Mouse (Mus musculus): ENCODE measurements around the gene Unc80. TPM values are rescaled to one million over a fixed set of nuclear protein-coding genes. Genes with fewer than 3 reads are reported as not detected.
"Not testable (repeated sequence)": the region's sequence is repeated elsewhere in the genome, so short reads cannot be mapped to it uniquely, and the experiment has no call there.

The Unc80 gene
- polyA plus RNA-seq, 1 experiment = 6.1 TPM

DNA sequence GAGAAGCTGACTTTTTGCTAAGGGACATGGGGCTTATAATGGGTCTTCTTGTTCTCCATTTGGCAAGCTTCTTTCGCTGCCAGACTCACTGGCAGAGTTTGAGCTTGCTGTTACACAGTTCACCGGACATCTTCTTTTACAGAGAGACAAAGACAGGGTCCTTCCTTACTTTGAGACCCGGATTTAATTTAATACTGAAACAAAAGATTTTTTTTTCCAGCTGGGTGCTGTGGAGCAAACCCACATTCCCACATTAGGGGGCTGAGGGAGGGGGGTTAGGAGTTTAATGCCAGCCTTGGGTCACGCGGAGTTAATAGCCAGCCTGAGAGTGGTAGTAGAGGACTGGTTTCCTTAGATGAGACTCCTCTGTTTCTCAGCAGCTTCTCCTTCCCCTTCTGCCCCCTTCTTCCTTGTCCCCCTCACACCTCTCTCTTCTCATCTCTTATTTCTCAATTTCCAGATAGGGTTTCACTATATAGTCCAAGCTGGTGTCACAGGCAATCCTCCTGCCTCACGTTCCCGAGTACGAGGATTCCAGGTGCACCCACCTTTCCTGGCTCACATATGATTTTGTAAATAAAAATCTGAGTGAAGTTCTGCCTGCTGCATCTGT is 224.7 kb downstream of the Unc80 start:
- TF ChIP-seq CTCF (IDR thresholded peaks at IDR 0.05; ENCODE audit: control insufficient read depth, insufficient read depth, insufficient replicate concordance, low read depth, low read length) (no peak), POLR2A (IDR thresholded peaks at IDR 0.05; ENCODE audit: control insufficient read depth, low read depth, low read length) (no peak)
- H3K27ac ChIP-seq (ENCODE audit: control insufficient read depth, insufficient read depth, low read depth, low read length) = no peak overlapping the region

DNA sequence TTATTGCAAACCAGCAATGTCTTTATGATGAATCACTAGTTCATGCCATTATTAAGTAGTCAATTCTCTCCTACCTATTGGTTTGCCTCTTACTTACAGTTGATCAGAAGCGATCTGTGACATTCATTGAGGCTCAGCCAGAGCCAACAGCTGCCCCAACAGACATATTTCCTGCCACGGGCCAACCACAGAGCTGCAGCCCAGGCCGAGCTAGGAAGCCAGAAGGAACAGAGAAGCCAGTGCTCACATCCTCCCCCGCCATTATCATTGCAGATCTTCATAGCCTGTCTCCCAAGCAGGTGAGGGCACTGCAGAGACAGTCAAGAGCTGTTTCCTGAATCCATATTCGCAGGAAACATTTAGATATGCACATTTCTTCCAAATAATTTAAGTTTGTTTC is 226.1 kb downstream of the Unc80 start:
- H3K4me1 ChIP-seq (ENCODE audit: control insufficient read depth, insufficient read depth, low read length) = no peaks in the 10 kb centered on the region
- no peak overlapping the region for H3K27ac ChIP-seq (ENCODE audit: control insufficient read depth, insufficient read depth, low read depth, low read length)
- no peak overlapping the region for H3K4me3 ChIP-seq (ENCODE audit: control insufficient read depth, low read depth, low read length)
- H3K36me3 ChIP-seq (ENCODE audit: control insufficient read depth, insufficient read depth, low read length) = no peaks in the 10 kb centered on the region
- no peaks in the 10 kb centered on the region for H3K27me3 ChIP-seq (ENCODE audit: control insufficient read depth, insufficient read depth, low read length)
- TF ChIP-seq POLR2A (IDR thresholded peaks at IDR 0.05; ENCODE audit: control insufficient read depth, low read depth, low read length) = no peak
- TF ChIP-seq CTCF (IDR thresholded peaks at IDR 0.05; ENCODE audit: control insufficient read depth, insufficient read depth, insufficient replicate concordance, low read depth, low read length) = no peak

More for the DNA sequence above, 224.7 kb downstream of the Unc80 start:
- Histone ChIP-seq H3K4me3 (ENCODE audit: control insufficient read depth, low read depth, low read length) (no peak overlapping the region), H3K36me3 (ENCODE audit: control insufficient read depth, insufficient read depth, low read length) (no peaks in the 10 kb centered on the region), H3K27me3 (ENCODE audit: control insufficient read depth, insufficient read depth, low read length) (no peaks in the 10 kb centered on the region), H3K4me1 (ENCODE audit: control insufficient read depth, insufficient read depth, low read length) (no peaks in the 10 kb centered on the region)

DNA sequence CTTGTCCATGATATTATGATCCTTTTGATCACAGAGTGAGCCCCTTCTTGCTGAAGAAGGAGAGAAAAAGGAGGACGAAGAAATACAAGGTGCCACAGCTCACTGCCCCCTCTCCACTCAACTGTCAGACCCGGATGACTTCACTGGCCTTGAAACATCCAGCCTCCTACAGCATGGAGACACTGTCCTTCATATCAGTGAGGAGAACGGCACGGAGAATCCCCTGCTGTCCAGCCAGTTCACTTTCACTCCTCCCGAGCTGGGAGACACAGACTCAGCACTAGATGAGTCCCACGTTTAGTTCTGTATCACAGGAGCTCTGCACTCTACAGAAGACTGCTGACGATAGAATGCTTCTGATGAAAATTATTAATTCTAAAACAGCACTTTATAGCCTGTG is 227.1 kb downstream of the Unc80 start:
- H3K4me1 ChIP-seq (ENCODE audit: control insufficient read depth, insufficient read depth, low read length) = no peaks in the 10 kb centered on the region
- no peak overlapping the region for H3K27ac ChIP-seq (ENCODE audit: control insufficient read depth, insufficient read depth, low read depth, low read length)
- H3K36me3 ChIP-seq (ENCODE audit: control insufficient read depth, insufficient read depth, low read length) = no peaks in the 10 kb centered on the region
- H3K4me3 ChIP-seq (ENCODE audit: control insufficient read depth, low read depth, low read length) = no peak overlapping the region
- TF ChIP-seq POLR2A (IDR thresholded peaks at IDR 0.05; ENCODE audit: control insufficient read depth, low read depth, low read length) (no peak), CTCF (IDR thresholded peaks at IDR 0.05; ENCODE audit: control insufficient read depth, insufficient read depth, insufficient replicate concordance, low read depth, low read length) (no peak)
- H3K27me3 ChIP-seq (ENCODE audit: control insufficient read depth, insufficient read depth, low read length) = no peaks in the 10 kb centered on the region

DNA sequence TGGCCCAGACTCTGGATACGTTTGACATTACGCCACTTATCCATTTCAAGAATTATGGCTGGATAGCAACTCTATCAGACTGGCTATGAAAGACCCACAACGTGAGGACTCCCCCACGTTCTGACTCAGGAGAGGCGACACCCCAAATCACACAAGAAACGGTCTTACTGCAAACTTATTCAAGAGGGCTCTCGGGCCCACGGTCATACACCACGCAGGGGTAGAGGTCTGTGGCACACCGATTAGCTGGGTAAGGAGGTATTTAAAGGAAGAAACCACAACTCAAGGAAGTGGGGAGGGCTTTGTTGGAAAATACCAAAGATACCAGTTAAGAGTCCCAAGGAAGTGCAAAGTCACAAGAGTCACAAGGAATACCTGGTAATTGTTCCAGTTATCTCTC is 231.5 kb downstream of the Unc80 start:
- H3K36me3 ChIP-seq (ENCODE audit: control insufficient read depth, insufficient read depth, low read length); H3K4me1 ChIP-seq (ENCODE audit: control insufficient read depth, insufficient read depth, low read length); H3K4me3 ChIP-seq (ENCODE audit: control insufficient read depth, low read depth, low read length); H3K27me3 ChIP-seq (ENCODE audit: control insufficient read depth, insufficient read depth, low read length); H3K27ac ChIP-seq (ENCODE audit: control insufficient read depth, insufficient read depth, low read depth, low read length): not testable (repeated sequence)

DNA sequence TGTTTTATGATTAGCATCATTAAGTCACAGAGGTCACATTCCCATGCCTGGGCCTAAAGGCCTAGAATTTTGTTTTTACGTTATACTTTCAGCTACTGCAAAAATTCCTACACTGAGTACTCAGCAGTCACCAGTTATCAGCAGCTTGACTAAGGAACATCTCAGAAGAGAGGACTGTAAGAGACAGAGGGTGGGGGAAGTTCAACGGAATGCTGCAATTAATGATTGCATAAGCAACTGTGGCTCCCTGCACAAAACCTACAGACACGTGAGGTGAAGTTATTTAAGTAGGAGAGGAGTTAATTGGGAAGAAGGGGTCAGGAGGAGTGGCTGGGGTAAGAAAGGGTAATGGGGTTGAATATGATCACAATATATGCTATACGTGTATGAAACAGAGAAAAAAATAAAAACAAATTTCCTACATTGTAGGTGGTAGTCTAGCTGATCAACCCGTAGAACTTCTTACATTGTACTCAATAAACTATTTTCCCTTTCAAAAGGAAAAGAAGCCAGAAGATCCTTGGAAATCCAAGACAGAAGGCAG is 232.1 kb downstream of the Unc80 start:
- Histone ChIP-seq H3K27me3 (ENCODE audit: control insufficient read depth, insufficient read depth, low read length) (no peaks in the 10 kb centered on the region), H3K27ac (ENCODE audit: control insufficient read depth, insufficient read depth, low read depth, low read length) (no peak overlapping the region), H3K4me1 (ENCODE audit: control insufficient read depth, insufficient read depth, low read length) (no peaks in the 10 kb centered on the region; the same call in none of the 2 replicates), H3K4me3 (ENCODE audit: control insufficient read depth, low read depth, low read length) (peak overlapping the region; percentile 97), H3K36me3 (ENCODE audit: control insufficient read depth, insufficient read depth, low read length) (no peaks in the 10 kb centered on the region)
- no peak for TF ChIP-seq CTCF (IDR thresholded peaks at IDR 0.05; ENCODE audit: control insufficient read depth, insufficient read depth, insufficient replicate concordance, low read depth, low read length)
- TF ChIP-seq POLR2A (IDR thresholded peaks at IDR 0.05; ENCODE audit: control insufficient read depth, low read depth, low read length) = no peak

DNA sequence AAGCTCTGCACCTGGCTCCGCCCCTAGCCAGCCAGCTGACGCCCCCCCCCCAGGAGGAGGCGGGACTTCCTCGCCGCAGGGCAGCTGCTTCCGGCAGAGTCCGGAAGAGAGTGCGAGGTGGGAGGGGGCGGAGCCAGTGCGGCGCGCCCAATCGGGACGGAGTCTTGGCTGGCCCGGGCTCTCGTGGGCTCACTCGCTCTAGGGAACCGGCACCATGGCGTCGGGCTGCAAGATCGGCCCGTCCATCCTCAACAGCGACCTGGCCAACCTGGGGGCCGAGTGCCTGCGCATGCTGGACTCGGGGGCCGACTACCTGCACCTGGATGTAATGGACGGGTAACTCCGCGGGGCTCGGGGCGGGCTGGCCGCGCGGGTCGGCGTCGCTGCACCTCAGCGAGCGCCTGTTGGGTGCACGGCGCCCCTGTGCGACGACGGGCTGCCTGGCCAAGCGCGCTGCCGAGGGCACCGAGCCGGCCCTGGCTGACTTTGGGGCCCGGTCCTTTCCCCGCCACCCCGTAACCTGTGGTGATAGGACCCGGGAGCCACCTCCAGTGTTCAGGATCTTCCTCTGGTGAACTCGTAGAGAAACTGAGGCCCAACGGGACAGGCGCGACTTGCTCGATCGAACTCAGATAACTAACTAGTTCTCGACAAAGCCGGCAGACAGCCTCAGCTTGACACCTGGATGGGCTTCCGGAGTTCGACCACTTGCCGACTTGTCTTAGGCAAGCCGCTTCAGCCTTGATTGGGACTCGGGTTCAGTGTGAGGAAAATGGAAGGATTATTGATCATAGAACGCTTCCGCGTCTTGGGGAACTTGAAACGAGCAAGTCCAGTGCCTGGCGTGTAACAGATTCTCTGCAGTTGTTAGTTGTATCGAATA is 232.8 kb downstream of the Unc80 start, which contains the start of gene Rpe:
Gene Rpe (plus strand): TSS at position 139 of the 883 bp plus-strand sequence.
- no peaks in the 10 kb centered on the region; the same call in none of the 2 replicates for H3K4me1 ChIP-seq (ENCODE audit: control insufficient read depth, insufficient read depth, low read length)
- peak within 1 kb of the TSS; percentile 82 for H3K27ac ChIP-seq (ENCODE audit: control insufficient read depth, insufficient read depth, low read depth, low read length)
- H3K4me3 ChIP-seq (ENCODE audit: control insufficient read depth, low read depth, low read length) = peak within 1 kb of the TSS; percentile 97
- H3K27me3 ChIP-seq (ENCODE audit: control insufficient read depth, insufficient read depth, low read length) = no peaks in the 10 kb centered on the region
- H3K36me3 ChIP-seq (ENCODE audit: control insufficient read depth, insufficient read depth, low read length) = no peaks in the 10 kb centered on the region
- TF ChIP-seq POLR2A (IDR thresholded peaks at IDR 0.05; ENCODE audit: control insufficient read depth, low read depth, low read length) (peak; percentile 91), CTCF (IDR thresholded peaks at IDR 0.05; ENCODE audit: control insufficient read depth, insufficient read depth, insufficient replicate concordance, low read depth, low read length) (0 out of 2 replicates have a peak, but pooled peaks have one; percentile 1)

DNA sequence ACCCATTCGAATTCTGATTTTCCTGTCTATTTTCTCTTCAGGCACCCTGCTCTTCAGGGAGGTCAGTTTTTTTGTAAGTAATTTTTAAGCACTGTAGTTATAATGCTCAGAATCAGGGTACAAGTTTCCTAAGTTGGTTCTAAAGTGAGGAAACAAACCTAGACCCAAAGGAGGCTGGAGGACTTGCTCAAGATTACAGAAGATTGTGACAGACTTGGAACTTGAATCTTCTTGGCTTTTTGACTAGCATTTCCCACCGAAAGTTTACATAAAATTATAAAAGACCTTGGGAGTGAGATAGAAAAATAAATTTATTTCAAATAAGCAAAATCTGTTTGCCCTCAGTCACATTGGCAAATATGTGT is 233.4 kb downstream of the Unc80 start:
- no peak overlapping the region for H3K27ac ChIP-seq (ENCODE audit: control insufficient read depth, insufficient read depth, low read depth, low read length)
- H3K4me1 ChIP-seq (ENCODE audit: control insufficient read depth, insufficient read depth, low read length) = no peaks in the 10 kb centered on the region; the same call in none of the 2 replicates
- H3K36me3 ChIP-seq (ENCODE audit: control insufficient read depth, insufficient read depth, low read length) = peaks cover 1% of the 10 kb centered on the region; the same call in 1 of the 2 replicates
- TF ChIP-seq CTCF (IDR thresholded peaks at IDR 0.05; ENCODE audit: control insufficient read depth, insufficient read depth, insufficient replicate concordance, low read depth, low read length) (no peak), POLR2A (IDR thresholded peaks at IDR 0.05; ENCODE audit: control insufficient read depth, low read depth, low read length) (no peak)
- no peaks in the 10 kb centered on the region for H3K27me3 ChIP-seq (ENCODE audit: control insufficient read depth, insufficient read depth, low read length)
- peak overlapping the region; percentile 97 for H3K4me3 ChIP-seq (ENCODE audit: control insufficient read depth, low read depth, low read length)

Measured in testis, adult 2 months (tissue).